Mouse (Mus musculus) kidney, adult 2 months (tissue): ENCODE results near the gene Rnf216. TPM values are rescaled to one million over a fixed set of nuclear protein-coding genes. Genes with fewer than 3 reads are reported as not detected.

ENCODE experiments used
- DNase-seq: peaks from one replicate; pipeline ENCODE4 v3.0.0; 2021
- H3K27ac ChIP-seq: fragments of 200-500 bp; 2 replicates; pipeline ENCODE4 v1.5.1; 2012; ENCODE audit warnings: low read depth, low read length, control low read depth, inconsistent platforms; ENCODE audit not compliant: insufficient read depth
- H3K27me3 ChIP-seq: fragments of 200-500 bp; replicated peaks from 2 replicates; pipeline ENCODE4 v1.6.1; 2012; ENCODE audit warnings: mild to moderate bottlenecking, moderate library complexity, low read length, inconsistent platforms; ENCODE audit not compliant: control insufficient read depth, insufficient read depth
- H3K36me3 ChIP-seq: fragments of 200-500 bp; 2 replicates; pipeline ENCODE4 v1.6.1; 2012; ENCODE audit warnings: mild to moderate bottlenecking, moderate library complexity, low read length, inconsistent platforms; ENCODE audit not compliant: control insufficient read depth, insufficient read depth
- H3K4me1 ChIP-seq: fragments of 200-500 bp; 2 replicates; pipeline ENCODE4 v1.6.1; 2011; ENCODE audit warnings: low read length; ENCODE audit not compliant: control insufficient read depth, insufficient read depth
- H3K4me3 ChIP-seq: fragments of 200-500 bp; 2 replicates; pipeline ENCODE4 v1.5.1; 2011; ENCODE audit warnings: mild to moderate bottlenecking, low read depth, low read length, control low read depth; ENCODE audit not compliant: insufficient read depth
- CTCF ChIP-seq: fragments of 200-500 bp; conservative IDR thresholded peaks from 2 replicates; pipeline ENCODE4 v1.5.1; 2011; ENCODE audit warnings: low read depth, mild to moderate bottlenecking, control low read depth, low read length, moderate library complexity, mixed read lengths; ENCODE audit not compliant: insufficient read depth, insufficient read length
- POLR2A ChIP-seq: fragments of 200-500 bp; IDR thresholded peaks from one replicate; pipeline ENCODE4 v1.6.1; 2011; ENCODE audit warnings: low read depth, low read length, control low read depth
- WGBS: fragments of 180-500 bp; shearing (Covaris S2); methylation state at CpG from one replicate; pipeline ENCODE4 v1.1.7; 2018; 5-methylcytosine and 5-hydroxymethylcytosine counted together
- polyA plus RNA-seq: library from polyadenylated mRNA; depleted of rRNA; stranded (reverse); fragments of >200 nt; gene quantifications from 2 replicates; pipeline ENCODE4 v1.2.3, GENCODE M21; 2012

The Rnf216 gene
- polyA plus RNA-seq, 1 experiment = 22.7 TPM

DNA sequence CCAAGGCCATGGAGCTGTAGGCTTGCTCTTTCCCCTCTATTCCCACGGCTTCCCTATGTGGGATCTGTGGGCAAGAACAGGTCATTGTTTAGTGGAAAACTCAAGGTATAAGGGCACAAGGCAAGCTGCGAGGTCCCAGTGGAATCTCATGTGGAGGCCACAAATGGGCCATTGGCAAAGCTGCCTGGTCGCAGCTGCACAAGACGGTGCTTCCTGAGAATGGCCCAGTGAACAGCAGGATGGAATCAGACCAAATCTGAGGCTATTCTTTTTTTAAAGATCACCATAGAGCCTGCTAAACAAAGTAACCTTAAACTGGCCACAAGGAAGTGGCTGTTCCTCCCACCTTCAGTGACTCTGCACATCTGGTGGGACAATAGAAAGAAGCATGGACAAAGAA, 77.5 kb downstream of the Rnf216 start:
- H3K27ac ChIP-seq = no peak overlapping the region
- WGBS = 60% methylated on average over 4 of the region's 4 CpGs

GRCm38 (mm10) chr5:143034108-143034507, 78.7 kb downstream of the Rnf216 start:
- DNase-seq = no peak
- H3K27me3 ChIP-seq = no peaks in the 10 kb centered on the region
- 79% methylated on average over 3 of the region's 3 CpGs for WGBS
- no peak overlapping the region for H3K4me3 ChIP-seq
- TF ChIP-seq CTCF = no peak
- no peak for TF ChIP-seq POLR2A
- no peaks in the 10 kb centered on the region for H3K36me3 ChIP-seq
- no peaks in the 10 kb centered on the region for H3K4me1 ChIP-seq
- H3K27ac ChIP-seq = no peak overlapping the region

More for the DNA sequence above, 77.5 kb downstream of the Rnf216 start:
- Histone ChIP-seq H3K4me1 (no peaks in the 10 kb centered on the region), H3K36me3 (0 out of 2 replicates have a peak, but pooled peaks cover 1% of the 10 kb centered on the region), H3K27me3 (no peaks in the 10 kb centered on the region), H3K4me3 (no peak overlapping the region)
- TF ChIP-seq POLR2A (no peak), CTCF (no peak)
- no peak for DNase-seq

DNA sequence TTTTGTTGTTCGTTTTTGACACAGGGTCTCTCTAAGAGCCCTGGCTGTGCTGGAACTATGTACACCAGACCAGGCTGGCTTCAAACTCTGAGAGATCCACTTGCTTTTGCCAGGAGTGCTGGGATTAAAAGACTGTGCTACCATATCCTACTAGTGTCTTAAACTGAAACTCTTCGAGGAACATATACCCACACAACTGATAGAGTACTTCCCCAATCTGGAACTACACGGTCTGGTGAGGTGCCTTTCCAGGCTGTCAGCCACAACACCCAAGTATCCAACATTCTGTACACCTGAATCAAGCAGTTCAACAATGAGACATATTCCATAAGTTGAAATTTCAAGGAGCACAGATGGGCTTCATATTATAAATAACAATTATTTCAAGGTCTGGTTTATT, 79.5 kb downstream of the Rnf216 start:
- H3K4me1 ChIP-seq = no peaks in the 10 kb centered on the region
- H3K27me3 ChIP-seq = no peaks in the 10 kb centered on the region
- no peak overlapping the region for H3K27ac ChIP-seq
- no peak overlapping the region for H3K4me3 ChIP-seq
- no peaks in the 10 kb centered on the region for H3K36me3 ChIP-seq
- DNase-seq = no peak
- WGBS = 76% methylated on average over 3 of the region's 3 CpGs
- TF ChIP-seq POLR2A = no peak
- no peak for TF ChIP-seq CTCF

GRCm38 (mm10) chr5:143032639-143033146, 80.1 kb downstream of the Rnf216 start:
- no peak overlapping the region for H3K27ac ChIP-seq
- H3K27me3 ChIP-seq = no peaks in the 10 kb centered on the region
- no peak overlapping the region for H3K4me3 ChIP-seq
- no peak for DNase-seq
- no peaks in the 10 kb centered on the region for H3K4me1 ChIP-seq
- no peak for TF ChIP-seq CTCF
- TF ChIP-seq POLR2A = no peak
- WGBS = 60% methylated on average over 2 of the region's 2 CpGs
- no peaks in the 10 kb centered on the region for H3K36me3 ChIP-seq

DNA sequence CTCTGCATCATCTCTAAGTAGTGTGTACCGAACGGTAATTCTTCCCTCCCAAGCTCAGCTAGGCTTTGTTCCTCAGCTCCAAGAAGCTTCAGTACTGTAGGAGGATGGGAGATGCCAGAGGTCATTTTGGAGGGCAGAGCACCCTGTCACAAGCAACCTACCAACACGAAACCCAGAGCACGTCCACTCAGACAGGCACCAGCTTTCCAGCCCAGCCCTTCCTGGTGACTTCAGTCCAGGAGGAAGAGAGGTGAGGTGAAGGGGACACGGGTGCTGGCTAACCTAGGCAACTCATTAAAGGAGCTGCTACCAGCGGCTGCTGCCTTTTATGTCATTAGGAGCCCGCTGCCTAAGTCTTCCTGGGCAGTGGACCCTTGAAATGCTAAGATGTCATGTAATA, 81.1 kb downstream of the Rnf216 start:
- Histone ChIP-seq H3K4me1 (no peaks in the 10 kb centered on the region), H3K27ac (no peak overlapping the region), H3K27me3 (no peaks in the 10 kb centered on the region), H3K4me3 (no peak overlapping the region), H3K36me3 (peaks cover 3% of the 10 kb centered on the region)
- TF ChIP-seq POLR2A (no peak), CTCF (no peak)
- no peak for DNase-seq
- 47% methylated on average over 7 of the region's 7 CpGs for WGBS

DNA sequence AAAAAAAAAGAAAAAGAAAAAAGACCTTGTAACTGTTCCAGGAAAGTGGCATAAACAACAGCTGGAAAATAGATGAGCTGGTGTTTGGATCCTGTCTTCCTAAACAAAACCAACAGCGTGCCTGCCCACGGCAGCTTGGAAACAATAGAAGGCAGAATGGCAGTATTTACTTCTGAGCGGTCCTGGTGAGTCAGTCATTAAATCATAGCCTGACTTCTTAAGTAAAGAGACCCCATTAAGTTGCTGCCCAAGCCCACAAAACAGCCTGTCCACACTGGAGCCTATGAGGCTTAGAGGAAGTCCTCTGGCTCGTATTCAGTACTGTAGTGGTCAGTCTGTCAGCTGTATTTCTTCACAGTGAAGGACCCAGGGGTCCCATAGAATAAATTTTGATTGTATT, 81.6 kb downstream of the Rnf216 start:
- 66% methylated on average over 4 of the region's 4 CpGs for WGBS
- no peak for TF ChIP-seq POLR2A
- TF ChIP-seq CTCF = no peak
- Histone ChIP-seq H3K27ac (no peak overlapping the region), H3K27me3 (no peaks in the 10 kb centered on the region), H3K4me1 (no peaks in the 10 kb centered on the region), H3K36me3 (peaks cover 3% of the 10 kb centered on the region), H3K4me3 (no peak overlapping the region)
- DNase-seq = no peak

- TF ChIP-seq POLR2A (no peak), CTCF (no peak)
- Histone ChIP-seq H3K36me3 (peaks cover 5% of the 10 kb centered on the region), H3K27ac (no peak overlapping the region), H3K27me3 (no peaks in the 10 kb centered on the region), H3K4me1 (no peaks in the 10 kb centered on the region), H3K4me3 (no peak overlapping the region)
- DNase-seq = no peak
- 97% methylated on average over 2 of the region's 2 CpGs for WGBS
These were observed 88.9 kb downstream of the Rnf216 start for GRCm38 (mm10) chr5:143023887-143024286.
